Mouse (Mus musculus) limb, embryonic 11.5 days (tissue): ENCODE results near the gene Foxred2. TPM values are rescaled to one million over a fixed set of nuclear protein-coding genes. Genes with fewer than 3 reads are reported as not detected.

Experiments used
- ATAC-seq: fragments of 200-750 bp; cut with Nextera tagmentation; 2 replicates; pipeline ENCODE4 v1.8.0; 2017; ENCODE audit warnings: low read depth; ENCODE audit not compliant: insufficient number of reproducible peaks, low FRiP score, low TSS enrichment
- DNase-seq: peaks from one replicate; pipeline ENCODE4 v3.0.0-alpha.2; 2015; ENCODE audit warnings: low spot score
- H3K27ac ChIP-seq: fragments of 300-500 bp; sonication (generic); replicated peaks from 2 replicates; pipeline ENCODE4 v1.5.1; 2014; ENCODE audit warnings: low read depth, mild to moderate bottlenecking, low read length
- H3K27me3 ChIP-seq: fragments of 300-500 bp; sonication (generic); 2 replicates; pipeline ENCODE4 v1.6.1; 2014; ENCODE audit warnings: mild to moderate bottlenecking, low read length, mixed read lengths; ENCODE audit not compliant: control insufficient read depth, insufficient read depth
- H3K36me3 ChIP-seq: fragments of 300-500 bp; sonication (generic); 2 replicates; pipeline ENCODE4 v1.6.1; 2014; ENCODE audit warnings: mild to moderate bottlenecking, low read length, moderate library complexity, mixed read lengths; ENCODE audit not compliant: control insufficient read depth, insufficient read depth
- H3K4me1 ChIP-seq: fragments of 300-500 bp; sonication (generic); 2 replicates; pipeline ENCODE4 v1.6.1; 2014; ENCODE audit warnings: low read length, mixed read lengths; ENCODE audit not compliant: control insufficient read depth, insufficient read depth
- H3K4me2 ChIP-seq: fragments of 300-500 bp; sonication (generic); 2 replicates; pipeline ENCODE4 v1.6.1; 2014; ENCODE audit warnings: low read depth, mild to moderate bottlenecking, moderate library complexity; ENCODE audit not compliant: severe bottlenecking
- H3K4me3 ChIP-seq: fragments of 300-500 bp; sonication (generic); 2 replicates; pipeline ENCODE4 v1.5.1; 2014; ENCODE audit warnings: low read depth, low read length
- H3K9ac ChIP-seq: fragments of 300-500 bp; sonication (generic); 2 replicates; pipeline ENCODE4 v1.6.1; 2014; ENCODE audit warnings: mild to moderate bottlenecking, low read length
- H3K9me3 ChIP-seq: fragments of 300-500 bp; sonication (generic); 2 replicates; pipeline ENCODE4 v1.6.1; 2016; ENCODE audit warnings: low read length; ENCODE audit not compliant: control insufficient read depth
- WGBS: fragments of 180-500 bp; shearing (Covaris S2); extraction: QIAGEN DNeasy Blood & Tissue Kit; methylation state at CpG from one replicate; pipeline ENCODE4 v1.1.7; 2014; 5-methylcytosine and 5-hydroxymethylcytosine counted together
- polyA plus RNA-seq: library from polyadenylated mRNA; unstranded; fragments of >200 nt; fragmentation: Nextera tagmentation; extraction: Ambion mirVana; gene quantifications from 2 replicates; pipeline ENCODE4 v1.2.1, GENCODE M21; 2014

The Foxred2 gene
- polyA plus RNA-seq, 1 experiment from 2014 or later, result 6.1 TPM

DNA sequence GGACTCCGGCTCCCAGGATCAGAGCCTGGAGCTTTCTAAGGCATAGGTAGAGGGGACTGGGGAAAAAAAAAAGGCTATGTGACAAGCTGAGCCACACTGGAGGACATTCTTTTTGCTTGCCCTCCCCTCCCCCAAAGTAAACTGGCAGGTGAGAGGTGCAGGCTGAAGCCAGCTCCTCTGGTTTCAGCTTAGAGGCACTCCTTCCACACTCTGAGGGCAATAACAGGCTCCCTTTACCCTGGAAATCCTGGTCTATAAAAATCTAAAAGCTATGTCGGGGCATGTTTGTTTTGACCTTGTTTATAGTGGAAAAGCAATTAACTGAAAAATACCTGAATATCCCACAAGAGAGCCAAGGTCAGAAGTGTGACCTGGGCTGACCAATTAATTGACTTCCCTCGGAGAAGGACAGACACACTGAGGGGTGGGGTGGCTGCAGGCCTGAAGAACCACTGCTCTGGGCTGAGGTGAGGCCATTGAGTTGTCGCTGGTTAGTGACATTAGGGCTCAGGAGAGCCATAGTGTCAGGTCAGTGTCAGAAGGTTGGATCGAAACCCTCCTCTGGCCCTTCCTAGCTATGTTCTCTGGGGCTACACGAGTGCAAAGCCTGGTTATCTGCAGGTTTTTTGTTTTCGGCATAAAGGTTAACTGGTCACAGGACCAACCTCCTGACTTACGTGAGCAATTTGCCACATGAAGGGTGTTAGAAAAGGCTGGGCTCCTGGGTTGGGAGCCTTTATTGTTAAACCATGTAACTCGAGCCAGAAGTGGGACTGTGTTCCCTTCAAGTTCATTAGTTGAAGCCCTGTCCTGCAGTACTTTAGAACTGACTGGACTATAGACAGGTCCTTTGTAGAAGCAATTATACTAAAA, 48.6 kb downstream of the Foxred2 start:
- WGBS, result 28% methylated on average over 9 of the region's 9 CpGs
- H3K27ac ChIP-seq, result peak overlapping the region; percentile 57
- ATAC-seq, result no peak
- H3K4me3 ChIP-seq, result no peak overlapping the region
- no peak overlapping the region for H3K4me2 ChIP-seq
- H3K9me3 ChIP-seq, result no peaks in the 10 kb centered on the region
- no peak overlapping the region for H3K9ac ChIP-seq
- H3K27me3 ChIP-seq, result no peaks in the 10 kb centered on the region
- H3K36me3 ChIP-seq, result no peaks in the 10 kb centered on the region
- H3K4me1 ChIP-seq, result peaks cover 56% of the 10 kb centered on the region
- peak; percentile 32 for DNase-seq

DNA sequence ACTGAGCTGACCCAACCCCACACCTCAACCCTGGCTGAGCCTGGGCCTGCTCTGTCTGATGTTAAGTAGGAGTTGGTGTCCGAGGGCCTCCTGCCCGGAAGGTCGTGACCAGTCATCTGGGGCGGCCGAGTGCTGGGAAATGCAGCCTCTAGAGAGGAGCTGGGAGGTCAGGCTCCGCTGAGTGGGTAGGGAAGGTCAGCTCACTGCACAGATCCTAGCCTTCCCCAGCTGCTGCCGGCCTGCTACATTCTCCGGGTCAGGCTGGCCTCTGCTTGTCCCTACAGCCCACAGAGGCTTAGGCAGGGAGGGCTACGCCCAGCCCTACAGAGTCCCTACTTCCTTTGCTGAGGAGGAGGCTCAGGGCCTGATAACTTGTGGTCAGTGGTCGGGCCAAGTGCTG, 50.0 kb downstream of the Foxred2 start:
- 38% methylated on average over 10 of the region's 10 CpGs for WGBS
- ATAC-seq (no peak), DNase-seq (no peak)
- H3K4me2 ChIP-seq, result no peak overlapping the region
- H3K4me3 ChIP-seq, result no peak overlapping the region
- H3K27me3 ChIP-seq, result no peaks in the 10 kb centered on the region
- H3K4me1 ChIP-seq, result peaks cover 51% of the 10 kb centered on the region
- H3K36me3 ChIP-seq, result no peaks in the 10 kb centered on the region
- no peak overlapping the region for H3K9ac ChIP-seq
- no peak overlapping the region for H3K27ac ChIP-seq
- H3K9me3 ChIP-seq, result no peaks in the 10 kb centered on the region

DNA sequence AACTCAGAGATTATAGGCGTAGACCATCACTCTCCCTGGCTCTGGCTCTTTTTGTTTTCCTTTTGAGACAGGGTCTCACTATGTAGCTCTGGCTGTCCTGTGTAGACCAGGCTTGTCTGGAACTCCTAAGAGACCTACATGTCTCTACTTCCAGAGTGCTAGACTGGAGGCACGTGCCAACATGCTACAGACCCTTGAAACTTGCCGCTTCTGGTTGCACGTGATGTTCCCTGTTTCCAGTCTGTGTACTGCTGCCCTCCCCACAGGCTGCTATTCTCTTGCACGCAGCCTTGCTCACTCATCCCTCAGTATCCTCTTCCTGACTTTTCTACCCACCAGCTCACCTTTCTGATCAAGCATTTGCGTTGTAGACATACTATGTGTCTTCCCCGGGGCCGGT, 50.4 kb downstream of the Foxred2 start:
- no peak overlapping the region for H3K27ac ChIP-seq
- no peak overlapping the region for H3K9ac ChIP-seq

DNA sequence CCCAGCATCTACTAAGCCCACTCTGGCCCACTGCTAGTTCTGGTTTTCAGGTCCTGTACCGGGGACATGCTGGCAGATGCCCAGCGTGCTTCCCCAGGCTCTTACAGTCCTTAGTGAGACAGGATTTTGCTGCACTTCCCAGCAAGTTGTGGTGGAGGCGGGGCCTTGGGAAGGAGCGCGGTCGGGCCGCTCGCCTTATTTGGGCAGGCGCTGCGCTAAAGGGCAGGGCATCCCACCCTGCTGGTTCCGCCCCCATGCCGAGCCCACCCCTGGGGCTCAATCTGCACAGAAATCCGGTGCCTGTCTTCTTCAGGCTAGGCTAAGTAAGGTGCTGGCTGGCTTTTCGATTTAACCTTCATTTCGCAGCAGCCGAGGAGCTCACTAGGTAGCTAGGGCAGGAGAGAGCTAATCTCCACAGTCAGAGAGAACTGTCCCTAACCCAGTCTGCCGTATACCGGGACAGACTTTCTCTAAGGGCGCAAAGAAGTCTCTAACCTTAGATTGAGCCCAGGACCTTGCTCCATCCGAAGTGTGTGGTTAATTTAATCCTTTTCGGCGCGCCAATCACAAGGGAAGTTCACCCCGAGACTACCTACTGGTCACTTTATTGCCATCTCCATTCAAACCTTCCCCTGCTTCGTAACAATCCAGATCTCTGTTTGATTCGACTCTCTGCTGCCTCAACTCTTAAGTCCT, 51.1 kb downstream of the Foxred2 start:
- H3K9ac ChIP-seq, result peak overlapping the region; percentile 41; the same call in 1 of the 2 replicates
- H3K4me1 ChIP-seq, result peaks cover 45% of the 10 kb centered on the region
- DNase-seq (peak; percentile 88), ATAC-seq (peak; percentile 61; the same call in 1 of the 2 replicates)
- H3K4me3 ChIP-seq, result peak overlapping the region; percentile 18; the same call in 1 of the 2 replicates
- WGBS, result 4% methylated on average over 26 of the region's 26 CpGs
- H3K36me3 ChIP-seq, result no peaks in the 10 kb centered on the region
- H3K4me2 ChIP-seq, result peak overlapping the region; percentile 42
- no peaks in the 10 kb centered on the region for H3K9me3 ChIP-seq
- no peak overlapping the region for H3K27ac ChIP-seq
- no peaks in the 10 kb centered on the region for H3K27me3 ChIP-seq

More for the DNA sequence above, 50.4 kb downstream of the Foxred2 start:
- DNase-seq (no peak), ATAC-seq (no peak)
- Histone ChIP-seq H3K27me3 (no peaks in the 10 kb centered on the region), H3K36me3 (no peaks in the 10 kb centered on the region), H3K4me2 (no peak overlapping the region), H3K4me1 (peaks cover 49% of the 10 kb centered on the region), H3K9me3 (no peaks in the 10 kb centered on the region), H3K4me3 (no peak overlapping the region)
- WGBS, result 81% methylated on average over 8 of the region's 8 CpGs

DNA sequence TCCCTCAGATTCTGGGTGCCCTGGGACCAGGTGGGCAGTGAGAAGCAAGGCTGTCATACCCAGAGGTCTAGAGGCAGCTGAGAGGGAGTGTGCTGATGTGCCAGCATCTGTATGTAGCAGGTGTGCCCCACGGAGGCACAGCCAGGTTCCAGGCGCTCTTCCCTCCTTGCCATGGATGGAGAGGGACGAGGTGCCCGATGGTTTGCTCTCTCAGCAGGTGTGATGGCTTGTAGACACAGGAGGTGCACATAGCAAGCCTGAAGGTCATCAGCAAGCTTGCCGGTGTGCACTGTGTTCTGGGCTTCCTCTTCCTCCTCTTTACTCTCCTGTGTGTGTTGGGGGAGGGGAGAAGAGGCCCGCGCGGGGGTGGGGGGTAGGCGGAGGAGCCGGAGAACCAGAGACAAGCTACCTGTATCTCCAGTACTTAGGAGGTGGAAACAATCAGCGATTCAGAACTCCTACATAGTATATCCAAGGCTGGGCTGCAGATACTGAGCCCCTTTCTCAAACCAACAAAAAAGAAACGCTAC, 52.1 kb downstream of the Foxred2 start:
- Histone ChIP-seq H3K4me1 (peaks cover 45% of the 10 kb centered on the region), H3K4me3 (no peak overlapping the region), H3K9ac (no peak overlapping the region)

GRCm38 (mm10) chr15:77903176-77903575, 53.3 kb downstream of the Foxred2 start:
- DNase-seq, result no peak
- WGBS, result 42% methylated on average over 5 of the region's 5 CpGs
- no peak overlapping the region for H3K4me2 ChIP-seq
- peaks cover 42% of the 10 kb centered on the region for H3K4me1 ChIP-seq
- no peak overlapping the region for H3K4me3 ChIP-seq
- H3K27ac ChIP-seq, result peak overlapping the region; percentile 56; the same call in 1 of the 2 replicates
- H3K36me3 ChIP-seq, result no peaks in the 10 kb centered on the region
- no peak for ATAC-seq
- peak overlapping the region; percentile 18; the same call in 1 of the 2 replicates for H3K9ac ChIP-seq
- H3K27me3 ChIP-seq, result no peaks in the 10 kb centered on the region
- H3K9me3 ChIP-seq, result no peaks in the 10 kb centered on the region

More for the DNA sequence above, 52.1 kb downstream of the Foxred2 start:
- no peaks in the 10 kb centered on the region for H3K36me3 ChIP-seq
- WGBS, result 29% methylated on average over 12 of the region's 12 CpGs
- no peak overlapping the region; the same call in 1 of the 2 replicates for H3K4me2 ChIP-seq
- H3K27ac ChIP-seq, result no peak overlapping the region
- ATAC-seq (no peak), DNase-seq (no peak)
- H3K9me3 ChIP-seq, result no peaks in the 10 kb centered on the region
- no peaks in the 10 kb centered on the region for H3K27me3 ChIP-seq

GRCm38 (mm10) chr15:77894926-77895325, 61.6 kb downstream of the Foxred2 start:
- H3K36me3 ChIP-seq, result no peaks in the 10 kb centered on the region
- DNase-seq (no peak), ATAC-seq (no peak)
- no peaks in the 10 kb centered on the region for H3K27me3 ChIP-seq
- H3K9me3 ChIP-seq, result no peaks in the 10 kb centered on the region
- no peak overlapping the region for H3K9ac ChIP-seq
- no peak overlapping the region for H3K4me3 ChIP-seq
- H3K4me1 ChIP-seq, result no peaks in the 10 kb centered on the region
- WGBS, result 74% methylated on average over 13 of the region's 14 CpGs
- H3K27ac ChIP-seq, result no peak overlapping the region
- no peak overlapping the region for H3K4me2 ChIP-seq

DNA sequence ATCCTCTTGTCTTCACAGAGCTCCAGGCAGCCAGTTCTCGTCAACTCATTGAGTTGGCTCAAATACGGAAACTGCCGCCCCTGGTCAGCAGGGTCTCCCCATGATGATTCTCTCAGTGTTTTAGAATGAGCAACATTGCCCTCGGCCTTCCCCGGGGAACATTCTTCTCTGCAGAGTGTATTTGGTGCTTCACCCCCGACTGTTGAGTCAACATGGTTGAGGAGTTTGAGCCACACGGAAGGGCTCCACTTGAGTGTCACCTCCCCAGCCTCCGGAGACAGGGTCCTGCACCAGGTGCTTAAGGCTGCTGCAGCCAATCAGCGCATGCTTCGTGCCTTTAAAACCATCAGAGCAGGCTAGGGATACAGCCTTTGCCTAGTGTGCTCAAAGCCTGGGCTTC, 63.2 kb downstream of the Foxred2 start:
- Histone ChIP-seq H3K9ac (no peak overlapping the region), H3K4me3 (no peak overlapping the region), H3K27ac (no peak overlapping the region), H3K27me3 (no peaks in the 10 kb centered on the region), H3K36me3 (no peaks in the 10 kb centered on the region), H3K4me2 (no peak overlapping the region), H3K9me3 (no peaks in the 10 kb centered on the region), H3K4me1 (no peaks in the 10 kb centered on the region)
- DNase-seq, result no peak
- no peak for ATAC-seq
- 80% methylated on average over 10 of the region's 10 CpGs for WGBS
